Mouse (Mus musculus): ENCODE data around the gene Kctd21.

Gene Kctd21

GRCm38 (mm10) chr7:97331726-97332666 lies at the start of gene Kctd21, which contains the start of gene Usp35:
Kctd21 (plus strand) TSS chr7:97332327.
Usp35 (minus strand) TSS chr7:97332020.
- peak; percentile 100 for DNase-seq

GRCm38 (mm10) chr7:97296986-97297385 lies 35.1 kb upstream of the Kctd21 start:
- peak; percentile 64 for DNase-seq

- DNase-seq: peak; percentile 91
Observed at GRCm38 (mm10) chr7:97297466-97297865, 34.7 kb upstream of the Kctd21 start.

GRCm38 (mm10) chr7:97298279-97298678 lies 33.8 kb upstream of the Kctd21 start:
- peak; percentile 15 for DNase-seq

- peak; percentile 52 for DNase-seq
Observed at GRCm38 (mm10) chr7:97298943-97299342, 33.2 kb upstream of the Kctd21 start.

GRCm38 (mm10) chr7:97300914-97301313 lies 31.2 kb upstream of the Kctd21 start:
- peak; percentile 82 for DNase-seq

- DNase-seq: peak; percentile 83
Observed at GRCm38 (mm10) chr7:97301321-97301720, 30.8 kb upstream of the Kctd21 start.

GRCm38 (mm10) chr7:97302261-97302660 lies 29.9 kb upstream of the Kctd21 start:
- peak; percentile 76 for DNase-seq

- peak; percentile 73 for DNase-seq
Observed at GRCm38 (mm10) chr7:97302876-97303275, 29.3 kb upstream of the Kctd21 start.

- DNase-seq: peak; percentile 63
Observed at GRCm38 (mm10) chr7:97303614-97304013, 28.5 kb upstream of the Kctd21 start.

GRCm38 (mm10) chr7:97304471-97304870 lies 27.7 kb upstream of the Kctd21 start:
- peak; percentile 91 for DNase-seq

- peak; percentile 74 for DNase-seq
Observed at GRCm38 (mm10) chr7:97305206-97305605, 26.9 kb upstream of the Kctd21 start.

GRCm38 (mm10) chr7:97306813-97307212 lies 25.3 kb upstream of the Kctd21 start:
- no peak for DNase-seq

- DNase-seq: peak; percentile 74
Observed at GRCm38 (mm10) chr7:97307546-97307945, 24.6 kb upstream of the Kctd21 start.

- peak; percentile 81 for DNase-seq
Observed at GRCm38 (mm10) chr7:97309461-97310340, 22.4 kb upstream of the Kctd21 start.

- DNase-seq: peak; percentile 86
Observed at GRCm38 (mm10) chr7:97310341-97310635, 21.8 kb upstream of the Kctd21 start.

GRCm38 (mm10) chr7:97311620-97312019 lies 20.5 kb upstream of the Kctd21 start:
- DNase-seq: peak; percentile 90

- DNase-seq: peak; percentile 91
Observed at GRCm38 (mm10) chr7:97312196-97312595, 19.9 kb upstream of the Kctd21 start.

GRCm38 (mm10) chr7:97312856-97313255 lies 19.3 kb upstream of the Kctd21 start:
- DNase-seq: peak; percentile 81

GRCm38 (mm10) chr7:97313364-97313995 lies 18.6 kb upstream of the Kctd21 start:
- peak; percentile 74 for DNase-seq

- DNase-seq: peak; percentile 74
Observed at GRCm38 (mm10) chr7:97314646-97315045, 17.5 kb upstream of the Kctd21 start.

GRCm38 (mm10) chr7:97315656-97316055 lies 16.5 kb upstream of the Kctd21 start:
- peak; percentile 74 for DNase-seq

- no peak for DNase-seq
Observed at GRCm38 (mm10) chr7:97317706-97318105, 14.4 kb upstream of the Kctd21 start.
